Mouse (Mus musculus) C2C12 (cell line): ENCODE results near the gene Gbp2b.

Source experiments
- CTCF ChIP-seq: IDR thresholded peaks from one replicate; pipeline ENCODE4 v1.5.1; 2011; ENCODE audit not compliant: control insufficient read depth, insufficient read depth, insufficient read length
- MYOD1 ChIP-seq: IDR thresholded peaks from one replicate; pipeline ENCODE4 v1.6.1; 2011; ENCODE audit warnings: low read depth; ENCODE audit not compliant: control insufficient read depth, insufficient read length
- USF1 ChIP-seq: IDR thresholded peaks from one replicate; pipeline ENCODE4 v1.6.1; 2011; ENCODE audit warnings: low read depth, mild to moderate bottlenecking, control low read depth, moderate library complexity

GRCm38 (mm10) chr3:142640201-142640600, 45.6 kb downstream of the Gbp2b start:
- TF ChIP-seq CTCF: no peak
- TF ChIP-seq MYOD1: no peak
- TF ChIP-seq USF1: no peak
